Mouse (Mus musculus): ENCODE data around the gene Clip2. TPM values are rescaled to one million over a fixed set of nuclear protein-coding genes. Genes with fewer than 3 reads are reported as not detected.
"Not testable (repeated sequence)": the region's sequence is repeated elsewhere in the genome, so short reads cannot be mapped to it uniquely, and the experiment has no call there.

Gene Clip2
- total RNA-seq, 2 experiments from 2014 or later, result 24.7 to 29.6 TPM

DNA sequence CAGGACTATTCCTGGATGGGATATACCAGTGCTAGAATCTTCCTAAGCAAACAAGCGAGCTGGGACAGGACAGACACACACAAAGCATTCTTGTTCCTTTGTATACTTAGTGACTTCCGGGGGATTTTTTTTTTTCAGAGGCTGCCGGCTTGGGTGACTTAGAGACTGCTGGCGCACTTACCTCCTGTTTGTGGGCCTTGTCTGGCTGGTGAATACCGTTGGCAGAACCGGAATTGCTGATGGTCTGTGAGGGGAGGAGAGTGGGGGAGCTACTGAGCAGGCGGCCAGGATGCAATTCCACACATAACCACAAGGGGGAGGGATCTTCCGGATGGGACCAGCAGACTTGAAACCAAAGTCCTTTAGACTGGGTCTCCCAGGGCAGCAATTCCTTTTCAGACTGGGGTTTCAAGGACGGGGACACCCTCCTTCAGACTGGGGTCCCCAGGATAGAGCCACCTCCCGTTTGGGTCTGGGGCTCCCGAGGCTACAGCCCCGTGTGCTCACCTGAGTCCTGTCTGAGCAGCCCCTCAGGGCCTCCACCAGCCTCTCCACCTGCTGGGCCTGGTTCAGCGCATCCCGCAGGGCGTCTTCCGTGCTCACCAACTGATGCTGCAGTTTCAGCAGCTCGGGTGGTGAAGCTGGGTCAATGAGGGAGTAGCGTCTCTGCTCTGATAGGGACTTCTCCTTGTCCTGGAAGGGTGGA is 60.4 kb downstream of the Clip2 start:
- DNase-seq (ENCODE audit: low spot score in 2 of 2), result peak; percentile 56 to 68

DNA sequence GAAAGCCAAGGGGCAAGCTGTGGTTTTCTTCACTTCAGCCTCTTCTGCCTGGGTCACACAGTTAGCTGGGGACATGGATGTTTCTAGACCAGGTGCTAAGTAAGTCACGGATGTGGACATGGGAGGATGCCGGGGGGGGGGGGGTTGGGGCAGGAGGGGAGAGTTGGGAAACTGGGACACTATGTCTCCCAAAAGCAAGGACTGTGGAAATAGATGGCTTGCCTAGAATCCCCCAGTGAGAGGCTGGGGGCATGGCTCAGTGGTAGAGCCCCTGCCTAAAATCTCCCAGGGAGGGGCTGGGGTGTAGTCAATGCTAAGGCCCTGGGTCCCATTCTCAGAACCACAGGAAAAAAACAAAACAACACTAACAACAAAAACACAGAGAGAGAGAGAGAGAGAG is 61.0 kb downstream of the Clip2 start:
- no peak for DNase-seq (ENCODE audit: low spot score in 2 of 2)

DNA sequence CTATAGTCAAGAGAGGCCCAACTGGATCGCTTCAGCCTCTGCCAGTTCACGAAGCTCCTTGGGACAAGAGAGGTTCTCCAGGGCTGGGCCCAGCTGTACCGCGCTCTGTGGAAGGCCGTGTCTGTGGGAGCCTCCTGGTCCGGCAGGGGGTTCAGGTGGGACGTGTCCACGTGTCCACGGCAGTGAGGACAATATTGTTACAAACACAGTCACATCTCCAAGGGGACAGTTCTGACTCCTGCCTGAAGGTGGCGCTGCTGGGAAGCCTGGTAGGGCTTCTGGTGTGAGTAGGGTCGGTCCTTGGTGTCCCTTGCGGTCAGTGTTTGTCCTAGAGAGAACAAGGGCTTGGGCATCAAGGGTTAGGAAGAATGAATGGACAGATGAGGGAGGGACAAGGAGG is 61.8 kb downstream of the Clip2 start:
- DNase-seq (ENCODE audit: low spot score in 2 of 2), result no peak

DNA sequence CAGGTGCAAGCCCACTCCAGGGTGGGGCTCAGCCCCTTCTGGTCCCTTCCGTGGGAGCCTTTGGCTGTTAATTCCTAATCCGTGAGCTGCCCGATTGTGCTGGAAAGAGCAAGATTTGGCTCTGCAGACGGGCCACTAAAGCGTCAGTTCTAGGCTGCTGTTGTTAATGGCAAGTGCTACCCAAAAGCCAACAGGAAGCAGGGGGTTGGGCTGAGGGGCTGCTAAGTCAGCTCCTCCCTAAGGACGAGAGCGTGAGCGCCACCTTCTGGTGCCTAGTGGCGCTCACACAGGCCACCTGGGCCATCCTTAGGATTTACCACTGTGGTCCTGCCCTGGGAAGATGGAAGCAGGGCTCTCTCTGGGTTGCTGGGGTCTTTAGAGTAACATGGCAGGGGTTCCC is 62.7 kb downstream of the Clip2 start:
- DNase-seq (ENCODE audit: low spot score in 2 of 2), result no peak

DNA sequence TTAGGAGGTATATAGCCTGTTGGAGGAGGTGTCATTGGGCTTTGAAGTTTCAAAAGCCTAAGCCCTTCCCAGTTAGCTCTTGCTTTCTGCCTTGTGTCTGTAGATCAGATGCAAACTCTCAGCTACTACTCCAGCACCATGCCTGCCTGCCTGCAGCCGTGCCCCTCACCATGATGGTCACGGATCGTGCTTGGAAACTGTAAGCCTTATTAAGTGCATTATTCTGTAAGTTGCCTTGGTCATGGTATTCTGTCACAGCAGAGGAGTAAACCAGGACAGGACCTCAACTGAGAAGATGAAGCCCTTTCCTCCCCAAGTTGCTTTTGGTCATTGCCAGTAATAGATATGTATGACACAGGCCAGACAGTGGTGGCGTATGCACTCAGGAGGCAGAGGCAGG is 63.6 kb downstream of the Clip2 start:
- no peak for DNase-seq (ENCODE audit: low spot score in 2 of 2)

DNA sequence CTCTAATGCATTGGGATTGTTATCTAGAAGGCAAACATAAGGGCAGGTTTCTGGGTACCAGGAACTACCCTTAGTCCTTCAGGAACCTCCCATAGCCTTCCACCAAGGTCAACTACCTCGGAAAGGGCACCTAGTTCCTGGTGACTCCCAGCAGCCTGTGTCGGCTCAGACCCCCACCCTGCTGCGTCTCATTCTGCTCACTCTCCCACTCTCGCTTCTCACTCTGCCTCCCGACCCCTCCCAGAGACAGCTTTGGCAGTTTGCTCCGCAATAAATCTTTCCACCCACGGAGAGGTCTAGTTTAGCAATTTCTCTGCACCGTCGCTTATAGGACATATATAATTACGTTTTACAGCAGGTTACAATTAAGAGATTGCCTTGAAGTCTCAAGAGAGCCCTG is 64.2 kb downstream of the Clip2 start:
- no peak for DNase-seq (ENCODE audit: low spot score in 2 of 2)

DNA sequence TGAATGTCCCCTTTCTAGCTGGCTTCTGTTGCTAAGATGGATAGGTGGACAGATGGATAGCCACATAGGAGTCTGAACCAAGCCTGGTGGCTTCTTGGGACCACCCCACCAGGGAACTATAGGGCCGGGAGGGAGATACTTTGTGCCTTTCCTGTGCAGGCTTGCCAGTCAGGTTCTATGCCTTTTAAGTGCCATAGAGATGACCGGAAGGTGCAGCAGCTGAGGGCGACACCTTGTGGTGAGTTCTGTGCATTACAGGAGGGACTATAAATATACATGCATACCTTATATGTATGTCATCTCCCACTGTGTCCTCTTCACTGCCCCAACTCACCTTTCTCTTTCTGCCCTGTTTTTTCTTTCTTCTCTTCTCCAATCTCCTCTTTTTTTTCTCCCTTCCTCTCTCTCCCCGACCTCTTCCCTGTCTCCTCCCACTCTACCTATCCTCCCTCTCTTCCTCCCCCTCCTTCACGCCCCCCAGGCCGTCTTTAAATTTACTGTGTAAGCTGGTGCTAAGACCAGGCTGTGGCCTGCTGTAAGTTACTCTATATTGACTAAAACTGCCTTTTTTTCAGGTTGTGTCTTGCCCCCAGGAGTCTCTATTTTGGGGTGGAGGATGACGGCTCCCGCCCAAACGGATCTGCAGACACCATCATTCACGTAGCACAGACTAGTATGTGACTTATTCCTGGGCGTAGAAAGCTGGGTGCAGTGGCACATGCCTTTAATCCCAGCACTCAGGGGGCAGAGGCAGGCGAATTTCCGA is 66.2 kb downstream of the Clip2 start:
- DNase-seq (ENCODE audit: low spot score in 2 of 2), result peak in 1 of 2 experiments; percentile 30

DNA sequence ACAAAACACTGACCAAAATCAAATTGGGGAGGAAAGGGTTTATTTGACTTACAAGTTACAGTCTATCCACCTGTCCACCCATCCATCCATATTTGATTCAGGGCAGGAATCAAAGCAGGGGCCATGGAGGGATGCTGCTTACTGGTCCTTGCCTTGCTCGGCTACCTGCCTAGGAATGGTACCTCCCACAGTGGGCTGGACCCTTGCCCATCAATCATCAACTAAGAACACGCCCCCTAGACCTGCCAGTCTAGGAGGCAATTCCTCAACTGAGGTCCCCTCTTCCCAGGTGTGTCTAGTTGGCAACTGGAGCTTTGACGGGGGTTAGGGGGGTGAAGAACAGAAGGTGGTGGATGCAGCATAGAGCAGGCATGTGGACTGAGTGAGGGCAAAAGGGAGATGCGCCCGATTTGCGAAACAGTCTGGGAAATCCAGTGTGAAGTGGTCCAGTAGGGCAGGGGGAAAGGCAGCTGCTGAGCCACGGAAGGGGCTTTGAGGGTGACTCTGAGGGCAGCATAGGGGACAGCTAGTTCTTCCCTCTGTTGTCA is 67.0 kb downstream of the Clip2 start:
- DNase-seq (ENCODE audit: low spot score in 2 of 2), result no peak

DNA sequence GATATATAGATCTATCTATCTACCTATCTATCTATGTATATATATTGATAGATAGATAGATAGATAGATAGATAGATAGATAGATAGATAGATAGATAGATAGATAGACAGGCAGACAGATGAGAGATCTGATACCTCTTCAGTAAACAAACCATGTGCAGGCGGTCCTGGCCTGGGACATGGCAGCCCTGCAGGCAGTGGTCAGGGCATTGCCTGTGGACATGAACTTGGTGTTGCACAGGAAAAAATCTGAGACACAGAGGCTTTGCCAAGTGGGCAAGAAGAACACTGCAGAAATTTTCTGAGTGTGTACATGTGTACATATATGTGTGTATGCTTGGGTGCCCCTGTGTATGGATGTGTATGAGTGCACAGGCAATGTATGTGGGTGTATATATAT is 68.9 kb downstream of the Clip2 start:
- DNase-seq (ENCODE audit: low spot score in 2 of 2), result no peak

DNA sequence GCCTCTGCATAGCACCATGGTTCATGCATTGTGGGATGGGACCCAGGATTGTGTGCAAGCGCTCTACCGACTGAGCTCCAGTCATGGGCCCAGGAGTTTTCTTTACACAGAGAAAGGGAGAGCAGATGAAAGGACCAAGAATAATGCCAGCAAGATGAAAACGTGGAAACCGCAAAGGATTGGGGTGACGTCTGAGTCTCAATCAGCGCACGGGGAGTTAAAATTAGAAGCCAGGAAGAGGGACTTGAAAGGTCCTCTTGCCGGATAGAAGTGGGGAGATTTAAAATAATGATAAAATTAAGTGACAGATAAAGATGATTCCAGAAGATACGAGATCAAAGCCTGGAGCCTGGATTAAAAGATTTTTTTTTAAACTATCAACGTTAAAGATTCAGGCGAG is 69.9 kb downstream of the Clip2 start:
- no peak for DNase-seq (ENCODE audit: low spot score in 2 of 2)

DNA sequence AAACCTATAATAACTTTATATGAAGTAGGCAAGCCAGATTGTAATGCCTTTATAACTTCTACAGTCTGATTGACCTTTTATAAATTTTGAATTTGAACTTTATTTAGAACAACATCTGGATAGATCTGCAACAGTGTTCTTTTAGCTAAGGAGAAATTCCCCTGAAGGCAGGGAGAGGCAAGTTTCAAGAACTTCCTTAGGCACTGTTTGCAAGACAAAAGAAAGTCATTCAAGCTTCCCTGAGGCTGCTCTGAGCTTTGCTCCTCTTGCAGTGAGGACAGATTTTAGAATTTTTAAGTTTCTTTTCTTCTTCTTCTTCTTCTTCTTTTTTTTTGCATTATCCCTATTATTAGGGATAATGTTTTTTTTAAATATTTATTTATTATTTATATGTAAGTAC is 73.3 kb downstream of the Clip2 start:
- DNase-seq (ENCODE audit: low spot score in 2 of 2), result not testable (repeated sequence)

DNA sequence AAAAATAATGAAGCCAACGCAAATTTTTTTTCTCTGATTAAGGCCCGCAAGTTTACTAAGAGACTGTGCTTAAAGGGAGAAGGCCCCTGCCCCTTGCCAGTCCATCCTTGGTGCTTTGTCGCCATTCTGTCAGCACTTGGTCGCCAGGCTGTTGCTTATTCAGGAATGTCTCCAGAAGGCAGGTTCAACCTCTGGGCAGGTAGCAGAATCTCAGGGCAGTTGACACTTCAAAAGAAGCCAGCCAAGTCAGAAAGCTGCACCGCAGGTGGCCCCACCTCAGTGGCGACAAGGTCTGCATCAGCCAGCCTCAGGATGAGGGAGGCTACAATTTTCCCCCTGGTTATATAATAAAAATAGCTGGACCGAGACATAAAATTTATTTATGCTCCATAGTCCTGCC is 76.5 kb downstream of the Clip2 start:
- DNase-seq (ENCODE audit: low spot score in 2 of 2), result not testable (repeated sequence)

DNA sequence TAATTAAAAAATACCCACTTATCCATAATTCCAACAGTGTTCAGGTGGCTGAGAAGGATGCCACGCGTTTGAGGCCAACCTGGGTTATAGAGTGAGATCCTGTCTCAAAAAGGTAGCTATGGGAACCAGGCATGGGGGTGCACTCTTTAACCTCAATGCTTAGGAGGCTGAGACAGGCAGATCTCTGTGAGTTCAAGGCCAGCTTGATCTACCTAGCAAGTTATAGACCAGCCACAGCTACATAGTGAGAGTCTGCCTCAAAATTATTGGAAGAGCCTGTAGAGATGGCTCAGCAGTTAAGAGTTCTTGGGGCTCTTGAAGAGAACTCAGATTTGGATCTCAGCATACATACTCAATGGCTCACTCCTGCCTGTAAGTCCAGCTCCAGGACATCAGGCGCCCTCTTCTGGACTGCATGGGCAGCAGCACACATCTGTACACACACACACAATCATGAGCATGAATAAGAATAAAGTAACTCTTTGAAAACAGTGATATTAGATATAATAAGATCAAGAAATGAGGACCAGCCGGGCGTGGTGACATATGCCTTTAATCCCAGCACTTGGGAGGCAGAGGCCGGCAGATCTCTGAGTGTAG is 77.1 kb downstream of the Clip2 start:
- DNase-seq (ENCODE audit: low spot score in 2 of 2), result no peak

DNA sequence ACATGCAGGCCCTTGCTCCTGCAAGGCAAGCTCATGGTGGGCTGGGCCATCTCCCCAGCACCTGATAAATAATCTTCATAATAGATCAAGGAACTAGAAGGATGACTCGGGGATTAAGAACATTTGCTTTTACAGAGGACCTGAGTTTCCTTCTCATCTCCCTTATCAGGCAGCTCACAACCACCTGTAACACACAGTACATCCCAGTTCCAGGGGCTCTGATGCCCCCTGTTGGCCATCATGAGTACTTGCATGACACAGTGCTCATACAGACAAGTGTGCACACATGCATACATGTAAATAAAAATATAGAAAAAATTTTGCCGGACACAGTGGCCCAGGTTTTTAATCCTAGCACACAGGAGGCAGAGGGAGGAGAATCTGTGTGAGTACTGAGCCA is 78.3 kb downstream of the Clip2 start:
- DNase-seq (ENCODE audit: low spot score in 2 of 2), result no peak

DNA sequence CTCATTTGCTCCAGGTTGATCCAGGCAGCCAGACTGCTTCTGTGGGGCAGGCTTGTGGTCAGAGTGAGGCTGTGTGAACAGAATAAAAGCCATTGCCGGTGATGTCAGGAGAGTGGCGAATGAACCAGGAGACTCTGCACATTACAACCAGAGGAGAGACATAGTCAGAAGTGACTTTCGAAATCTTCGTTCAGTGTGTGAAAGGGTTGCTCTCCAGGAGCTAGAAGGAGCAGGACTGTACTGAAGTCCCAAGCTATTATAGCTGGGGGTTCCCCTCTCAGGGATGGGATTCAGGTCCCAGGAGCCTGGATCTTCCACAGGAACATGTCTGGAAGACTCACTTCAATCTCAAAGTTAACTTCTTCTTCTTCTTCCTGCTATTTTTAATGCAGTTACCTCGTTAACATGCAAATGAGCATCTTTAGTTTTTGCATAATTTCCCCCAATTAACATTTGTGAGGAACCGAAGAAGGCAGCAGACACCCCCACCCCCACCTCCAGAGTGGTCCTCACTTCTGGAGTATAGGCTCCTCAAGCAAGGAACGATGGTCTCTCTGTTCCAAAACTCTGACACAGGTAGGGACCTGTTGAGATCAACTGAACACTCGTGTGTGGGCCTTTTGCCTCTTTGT is 81.6 kb downstream of the Clip2 start:
- DNase-seq (ENCODE audit: low spot score in 2 of 2), result no peak

DNA sequence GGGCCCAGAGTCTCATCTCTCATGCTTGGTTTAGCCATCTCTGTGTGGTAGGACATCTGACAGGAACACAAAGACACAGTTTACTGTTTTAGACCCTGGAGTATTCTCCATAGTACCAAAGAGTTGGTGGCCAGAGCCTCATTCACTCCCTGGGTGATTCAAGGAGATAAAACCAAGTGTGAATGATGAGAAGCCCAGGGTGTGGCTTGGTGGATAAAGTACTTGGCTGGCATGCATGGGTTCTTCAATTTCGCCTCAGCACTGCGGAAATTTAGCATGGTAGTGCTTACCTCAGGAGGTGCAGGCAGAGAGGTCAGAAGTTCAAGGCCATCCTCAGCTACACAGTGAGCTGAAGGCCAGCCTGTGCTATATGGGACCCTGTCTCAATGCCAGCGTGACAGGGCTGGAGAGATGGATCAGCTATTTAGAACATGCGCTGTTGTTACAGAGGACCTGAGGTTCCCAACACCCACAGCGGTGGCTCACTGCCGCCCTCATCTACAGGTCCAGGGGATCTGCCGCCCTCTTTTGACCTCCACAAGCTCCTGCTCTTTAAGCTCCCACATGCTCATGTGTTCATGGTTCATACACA is 82.6 kb downstream of the Clip2 start:
- DNase-seq (ENCODE audit: low spot score in 2 of 2), result no peak

DNA sequence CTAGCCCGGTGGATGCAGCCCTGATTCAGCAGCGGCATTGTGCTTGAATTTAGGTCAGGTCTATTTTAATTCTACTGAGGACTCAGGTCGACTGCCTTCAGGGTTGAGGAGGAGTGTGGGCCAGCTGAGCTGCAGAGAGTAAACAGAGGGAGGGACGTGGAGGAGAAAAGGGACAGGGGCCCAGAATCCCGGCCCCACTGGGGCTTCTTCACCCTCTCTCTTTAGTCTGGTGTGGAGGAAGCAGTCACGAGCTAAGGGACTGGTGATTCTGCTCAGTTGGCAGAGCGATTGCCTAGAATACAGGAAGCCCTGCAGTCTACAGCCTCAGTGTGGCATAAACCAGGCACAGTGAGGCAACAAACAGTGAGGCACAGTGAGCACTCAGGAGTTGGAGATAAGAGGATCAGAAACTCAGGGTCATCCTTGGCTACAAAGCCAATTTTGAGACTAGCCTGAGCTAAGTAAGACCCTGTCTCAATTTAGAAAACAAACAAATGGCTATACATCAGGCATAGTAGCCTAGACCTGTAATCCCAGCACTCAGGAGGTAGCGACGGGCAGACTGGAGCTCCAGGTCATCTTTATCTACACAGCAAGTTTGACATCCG is 84.0 kb downstream of the Clip2 start:
- DNase-seq (ENCODE audit: low spot score in 2 of 2), result no peak

DNA sequence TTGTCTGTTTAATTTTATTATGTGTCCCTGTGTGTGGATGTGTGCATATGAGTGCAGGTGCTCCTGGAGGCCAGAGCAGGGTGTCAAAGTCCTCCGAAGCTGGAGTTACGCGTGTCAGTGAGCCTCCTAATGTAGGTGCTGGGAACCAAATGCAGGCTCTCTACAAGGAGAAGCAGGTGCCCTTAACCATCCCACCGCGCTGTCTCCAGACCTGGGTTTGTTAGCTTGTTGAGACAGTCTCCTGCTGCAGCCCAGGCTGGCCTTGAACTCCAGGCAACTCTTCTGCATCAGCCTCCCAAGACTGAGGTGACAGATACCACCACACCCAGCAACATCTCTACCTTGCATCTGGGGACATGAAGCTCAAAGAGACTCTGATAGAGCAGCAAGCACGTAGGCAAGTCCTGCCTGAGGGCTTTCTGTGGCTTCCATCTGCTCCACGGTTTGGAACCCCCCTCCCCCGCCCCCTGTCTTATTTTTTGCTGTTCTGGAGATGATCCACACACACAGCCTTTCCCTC is 85.1 kb downstream of the Clip2 start:
- no peak for DNase-seq (ENCODE audit: low spot score in 2 of 2)

DNA sequence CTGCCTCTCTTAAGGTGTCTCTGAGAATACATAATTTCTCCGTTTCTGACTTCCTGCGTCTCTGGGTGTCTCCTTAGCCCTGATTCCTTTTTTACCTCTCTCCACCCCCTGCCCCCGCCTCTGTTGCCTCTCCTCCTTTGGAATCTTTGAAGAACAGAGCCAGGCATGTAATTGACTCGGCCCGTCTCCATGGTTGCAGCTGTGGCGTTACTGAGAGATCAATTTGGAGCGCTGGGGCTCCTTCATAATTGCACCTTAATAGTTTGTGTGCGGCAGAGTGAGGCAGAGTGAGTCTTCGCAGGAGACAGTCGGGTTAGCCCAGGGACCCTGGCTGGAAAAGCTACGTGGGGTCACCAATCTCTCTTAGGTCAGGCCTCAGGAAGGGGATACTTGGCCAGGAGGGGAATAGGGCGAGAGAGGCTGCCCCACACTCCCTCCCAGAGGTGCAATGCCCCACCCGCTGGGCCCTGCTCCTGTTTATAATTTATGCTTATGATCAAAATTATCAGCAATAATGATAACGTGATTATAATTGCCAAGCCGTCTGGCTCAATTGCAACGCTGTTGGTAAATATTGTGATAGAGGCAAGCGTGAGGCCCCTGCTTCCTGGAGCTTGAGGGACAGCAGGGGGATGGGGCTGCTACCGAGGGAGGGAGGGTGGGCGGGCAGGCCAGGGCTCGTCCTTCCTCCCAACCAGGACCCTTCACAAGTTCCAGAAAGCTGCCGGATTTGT is 85.8 kb downstream of the Clip2 start:
- no peak for DNase-seq (ENCODE audit: low spot score in 2 of 2)

DNA sequence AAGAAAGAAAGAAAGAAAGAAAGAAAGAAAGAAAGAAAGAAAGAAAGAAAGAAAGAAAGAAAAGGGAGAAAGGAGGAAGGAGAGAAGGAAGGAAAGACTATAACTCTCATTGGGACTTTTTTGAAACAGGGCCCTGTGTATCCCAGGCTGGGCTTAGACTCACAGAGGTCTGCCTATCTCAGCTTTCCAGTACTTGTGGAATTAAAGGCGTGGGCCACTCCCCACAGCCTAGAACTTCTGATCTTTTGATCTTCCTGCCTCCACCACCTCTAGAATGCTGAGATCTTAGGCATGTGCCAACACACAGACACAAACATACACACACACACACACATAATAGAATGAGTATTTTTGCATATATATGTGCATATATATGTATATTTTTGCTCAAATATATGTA is 87.0 kb downstream of the Clip2 start:
- no peak for DNase-seq (ENCODE audit: low spot score in 2 of 2)

All from adrenal gland, postnatal 4 days (tissue).